Mouse (Mus musculus) midbrain, embryonic 14.5 days (tissue): ENCODE data around the gene Mapk10. TPM values are rescaled to one million over a fixed set of nuclear protein-coding genes. Genes with fewer than 3 reads are reported as not detected.
"Not testable (repeated sequence)": the region's sequence is repeated elsewhere in the genome, so short reads cannot be mapped to it uniquely, and the experiment has no call there.

Experiments used
- ATAC-seq: fragments of 200-750 bp; cut with Nextera tagmentation; 2 replicates; pipeline ENCODE4 v1.8.0; 2017; ENCODE audit warnings: moderate number of reproducible peaks, moderate library complexity; ENCODE audit not compliant: low FRiP score, low TSS enrichment
- DNase-seq: peaks from one replicate; pipeline ENCODE4 v3.0.0-alpha.2; 2015
- H3K27ac ChIP-seq: fragments of 300-500 bp; sonication (generic); replicated peaks from 2 replicates; pipeline ENCODE4 v1.5.1; 2014; ENCODE audit warnings: mild to moderate bottlenecking, low read depth, low read length, moderate library complexity
- H3K27me3 ChIP-seq: fragments of 300-500 bp; sonication (generic); 2 replicates; pipeline ENCODE4 v1.6.1; 2014; ENCODE audit warnings: low read length, control low read depth, mixed read lengths; ENCODE audit not compliant: control insufficient read depth, insufficient read depth
- H3K36me3 ChIP-seq: fragments of 300-500 bp; sonication (generic); 2 replicates; pipeline ENCODE4 v1.6.1; 2014; ENCODE audit warnings: low read length, control low read depth; ENCODE audit not compliant: control insufficient read depth, insufficient read depth
- H3K4me1 ChIP-seq: fragments of 300-500 bp; sonication (generic); 2 replicates; pipeline ENCODE4 v1.6.1; 2014; ENCODE audit warnings: mild to moderate bottlenecking, antibody characterized with exemption, low read length, control low read depth; ENCODE audit not compliant: control insufficient read depth, insufficient read depth
- H3K4me2 ChIP-seq: fragments of 300-500 bp; sonication (generic); 2 replicates; pipeline ENCODE4 v1.6.1; 2014; ENCODE audit warnings: mild to moderate bottlenecking, low read length, moderate library complexity
- H3K4me3 ChIP-seq: fragments of 300-500 bp; sonication (generic); replicated peaks from 2 replicates; pipeline ENCODE4 v1.5.1; 2014; ENCODE audit warnings: low read depth, low read length
- H3K9ac ChIP-seq: fragments of 300-500 bp; sonication (generic); replicated peaks from 2 replicates; pipeline ENCODE4 v1.6.1; 2014; ENCODE audit warnings: mild to moderate bottlenecking, low read length, moderate library complexity
- H3K9me3 ChIP-seq: fragments of 300-500 bp; sonication (generic); 2 replicates; pipeline ENCODE4 v1.6.1; 2016; ENCODE audit warnings: low read length, control low read depth, mixed read lengths; ENCODE audit not compliant: control insufficient read depth
- WGBS: fragments of 180-500 bp; shearing (Covaris S2); extraction: QIAGEN DNeasy Blood & Tissue Kit; methylation state at CpG from one replicate; pipeline ENCODE4 v1.1.7; 2014; 5-methylcytosine and 5-hydroxymethylcytosine counted together
- polyA plus RNA-seq: library from polyadenylated mRNA; unstranded; fragments of >200 nt; fragmentation: Nextera tagmentation; extraction: Ambion mirVana; gene quantifications from 2 replicates; pipeline ENCODE4 v1.2.1, GENCODE M21; 2014

The Mapk10 gene
- polyA plus RNA-seq, 1 experiment from 2014 or later, result 132 TPM

DNA sequence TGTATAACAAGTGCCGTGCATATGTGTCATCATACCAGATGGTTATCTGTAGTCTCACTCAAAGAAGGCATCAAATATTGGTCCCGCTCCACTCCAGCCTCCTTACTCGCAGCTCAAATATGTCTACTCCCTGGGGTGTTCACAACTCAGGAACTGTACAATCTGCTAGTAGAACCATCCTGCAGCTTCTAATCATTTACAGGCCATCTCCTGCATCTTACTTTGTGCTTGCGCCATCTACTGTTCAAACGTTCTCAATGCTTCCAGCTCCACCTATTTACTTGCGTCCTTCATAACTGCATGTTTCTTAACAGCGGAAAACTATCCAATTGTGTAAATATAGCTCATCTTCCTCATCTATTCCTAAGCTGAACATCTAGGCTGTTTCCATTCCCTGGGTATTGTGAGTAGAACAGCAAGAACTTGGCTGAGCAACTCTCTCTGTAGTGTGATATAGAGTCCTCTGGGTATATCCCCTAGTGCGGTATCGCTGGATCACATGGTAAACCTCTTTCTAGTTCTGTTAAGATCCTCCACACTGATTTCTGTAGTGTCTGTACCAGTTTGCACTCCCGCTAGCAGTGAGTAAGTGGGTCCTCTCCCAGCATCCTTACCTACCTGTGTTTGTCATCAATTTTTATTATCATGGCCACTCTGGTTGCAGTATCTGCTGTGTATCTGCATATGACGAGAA is 336.4 kb downstream of the Mapk10 start:
- Histone ChIP-seq H3K36me3 (no peaks in the 10 kb centered on the region), H3K4me2 (peak overlapping the region; percentile 23; the same call in 1 of the 2 replicates), H3K9me3 (no peaks in the 10 kb centered on the region), H3K4me3 (no peak overlapping the region), H3K9ac (no peak overlapping the region), H3K4me1 (no peaks in the 10 kb centered on the region), H3K27me3 (no peaks in the 10 kb centered on the region), H3K27ac (no peak overlapping the region)
- DNase-seq, result peak; percentile 90
- 46% methylated on average over 11 of the region's 11 CpGs for WGBS
- no peak; the same call in 1 of the 2 replicates for ATAC-seq

DNA sequence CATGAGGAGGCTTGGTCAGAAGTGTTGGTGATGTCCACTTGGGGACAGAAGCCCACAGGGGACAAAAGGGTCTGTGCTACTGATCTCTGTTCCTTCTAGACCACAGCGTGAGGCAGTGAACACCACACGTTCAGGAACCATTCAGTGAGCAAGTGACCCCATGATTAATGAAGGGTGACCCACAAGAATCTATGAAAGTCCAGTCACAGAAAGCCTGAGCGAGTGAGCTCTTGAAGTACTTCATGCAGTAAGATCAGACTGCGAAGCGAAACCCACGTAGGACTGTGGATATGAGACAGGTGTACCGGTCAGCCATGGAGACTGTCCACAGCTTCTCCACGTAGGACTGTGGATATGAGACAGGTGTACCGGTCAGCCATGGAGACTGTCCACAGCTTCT is 338.1 kb downstream of the Mapk10 start:
- not testable (repeated sequence) for H3K27ac ChIP-seq, H3K9me3 ChIP-seq, H3K27me3 ChIP-seq, H3K9ac ChIP-seq, H3K4me3 ChIP-seq, H3K4me2 ChIP-seq, H3K36me3 ChIP-seq, ATAC-seq, H3K4me1 ChIP-seq, DNase-seq
- WGBS, result 91% methylated on average over 9 of the region's 9 CpGs

DNA sequence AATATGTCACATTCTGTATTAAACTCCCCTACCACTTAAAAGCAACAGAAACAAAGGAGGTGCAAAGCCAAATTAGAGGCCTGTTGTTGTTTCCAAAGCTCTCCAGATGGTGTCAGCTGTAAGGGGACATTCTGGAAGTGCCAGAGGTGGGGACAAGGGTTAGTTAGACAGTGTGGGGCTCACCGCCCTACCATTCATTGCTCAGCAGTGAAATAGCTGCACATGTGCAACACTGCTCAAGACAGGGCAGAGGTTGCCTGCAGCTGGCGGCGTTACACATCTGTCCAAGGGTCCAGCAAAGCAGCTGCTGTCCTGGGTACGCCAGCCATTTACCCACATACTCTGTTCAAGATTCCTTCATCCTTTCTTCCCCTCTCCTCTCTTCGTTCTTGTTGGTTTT is 342.9 kb downstream of the Mapk10 start:
- no peak for DNase-seq
- H3K36me3 ChIP-seq, result no peaks in the 10 kb centered on the region
- H3K27me3 ChIP-seq, result no peaks in the 10 kb centered on the region
- H3K27ac ChIP-seq, result no peak overlapping the region
- ATAC-seq, result no peak
- H3K4me3 ChIP-seq, result no peak overlapping the region
- 68% methylated on average over 5 of the region's 5 CpGs for WGBS
- no peak overlapping the region for H3K4me2 ChIP-seq
- no peaks in the 10 kb centered on the region for H3K9me3 ChIP-seq
- H3K4me1 ChIP-seq, result no peaks in the 10 kb centered on the region
- H3K9ac ChIP-seq, result no peak overlapping the region

DNA sequence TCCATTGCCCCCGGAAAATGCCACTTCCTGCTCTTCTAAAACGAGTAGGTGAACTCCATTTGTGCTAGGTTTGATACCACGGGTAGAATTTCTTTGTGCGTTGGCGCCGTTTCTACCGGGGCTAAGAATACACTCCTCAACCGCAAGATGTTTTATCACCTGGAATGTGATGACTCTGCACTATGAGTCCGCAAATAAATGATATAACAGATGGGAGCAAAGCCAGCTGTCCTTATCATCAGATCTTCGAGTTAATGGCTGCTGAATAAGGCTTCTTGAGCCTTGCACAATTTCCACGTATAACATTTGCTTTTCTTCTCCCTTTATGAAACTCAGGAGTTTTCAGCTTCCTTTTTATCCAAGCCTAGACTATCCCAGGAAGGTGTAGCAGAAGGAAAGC is 351.4 kb downstream of the Mapk10 start:
- Histone ChIP-seq H3K9ac (no peak overlapping the region), H3K4me1 (no peaks in the 10 kb centered on the region; the same call in 1 of the 2 replicates), H3K27ac (no peak overlapping the region), H3K4me2 (no peak overlapping the region), H3K4me3 (no peak overlapping the region), H3K9me3 (no peaks in the 10 kb centered on the region), H3K27me3 (no peaks in the 10 kb centered on the region), H3K36me3 (no peaks in the 10 kb centered on the region)
- 87% methylated on average over 11 of the region's 11 CpGs for WGBS
- ATAC-seq (no peak), DNase-seq (no peak)

DNA sequence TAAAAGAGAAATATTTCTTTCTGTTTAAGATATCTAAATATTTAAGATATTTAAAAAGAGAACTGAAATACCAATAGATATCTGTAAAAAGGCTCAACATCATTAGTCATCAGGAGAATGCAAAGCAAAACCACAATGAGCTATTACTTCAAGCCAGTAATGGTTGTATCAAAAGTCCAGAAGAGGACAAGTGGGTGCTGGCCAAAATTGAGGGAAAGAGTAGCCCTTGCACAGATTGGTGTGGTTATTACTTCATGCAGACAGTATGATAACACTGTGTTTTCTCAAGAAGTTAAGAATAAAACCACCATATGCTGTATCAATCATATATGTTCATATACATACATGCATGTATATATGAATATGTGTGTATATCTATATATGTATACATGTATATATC is 353.1 kb downstream of the Mapk10 start:
- no peaks in the 10 kb centered on the region; the same call in 1 of the 2 replicates for H3K4me1 ChIP-seq
- ATAC-seq (no peak), DNase-seq (no peak)

More for the DNA sequence above, 353.1 kb downstream of the Mapk10 start:
- Histone ChIP-seq H3K36me3 (no peaks in the 10 kb centered on the region), H3K9ac (no peak overlapping the region), H3K9me3 (no peaks in the 10 kb centered on the region), H3K4me3 (no peak overlapping the region), H3K27ac (no peak overlapping the region), H3K27me3 (no peaks in the 10 kb centered on the region), H3K4me2 (no peak overlapping the region)

Other genes with a start within 250 kb of the Mapk10 start
- gene Ptpn13, start 213.9 kb upstream of the Mapk10 start, polyA plus RNA-seq, result 5.4 and 8.7 TPM in 2 replicates